Mouse (Mus musculus): ENCODE measurements around the gene Sdad1. TPM values are rescaled to one million over a fixed set of nuclear protein-coding genes. Genes with fewer than 3 reads are reported as not detected.

Gene Sdad1
- polyA plus RNA-seq, 1 experiment from 2014 or later: 31.8 TPM

- H3K9ac ChIP-seq: no peak within 1 kb of the TSS
Observed at GRCm38 (mm10) chr5:92256218-92256617, 54.1 kb downstream of the Sdad1 start, which contains the start of gene Ppef2. Ppef2 (minus strand) TSS chr5:92256278.

GRCm38 (mm10) chr5:92254476-92254875 lies 55.8 kb downstream of the Sdad1 start:
- no peak overlapping the region for H3K9ac ChIP-seq
- 70% methylated on average over 6 of the region's 6 CpGs for WGBS

More at GRCm38 (mm10) chr5:92256218-92256617, 54.1 kb downstream of the Sdad1 start, which contains the start of gene Ppef2:
- Histone ChIP-seq H3K27me3 (replicated peaks) (no peaks in the 10 kb centered on the region), H3K4me3 (no peak within 1 kb of the TSS), H3K36me3 (replicated peaks) (no peaks in the 10 kb centered on the region), H3K4me2 (no peak within 1 kb of the TSS), H3K4me1 (no peaks in the 10 kb centered on the region), H3K27ac (no peak within 1 kb of the TSS), H3K9me3 (no peaks in the 10 kb centered on the region)
- no peak for ATAC-seq (replicated peaks)
- WGBS: 8% methylated on average over 6 of the region's 6 CpGs

GRCm38 (mm10) chr5:92252797-92253343 lies 57.4 kb downstream of the Sdad1 start:
- H3K36me3 ChIP-seq (replicated peaks): no peaks in the 10 kb centered on the region
- peak; percentile 79 for ATAC-seq (replicated peaks)

More at GRCm38 (mm10) chr5:92254476-92254875, 55.8 kb downstream of the Sdad1 start:
- no peak overlapping the region for H3K4me2 ChIP-seq
- H3K27me3 ChIP-seq (replicated peaks): no peaks in the 10 kb centered on the region
- no peak overlapping the region for H3K27ac ChIP-seq
- H3K36me3 ChIP-seq (replicated peaks): no peaks in the 10 kb centered on the region
- H3K4me3 ChIP-seq: no peak overlapping the region
- ATAC-seq (replicated peaks): no peak
- no peaks in the 10 kb centered on the region for H3K4me1 ChIP-seq
- no peaks in the 10 kb centered on the region for H3K9me3 ChIP-seq

GRCm38 (mm10) chr5:92252031-92252430 lies 58.2 kb downstream of the Sdad1 start:
- Histone ChIP-seq H3K4me3 (no peak overlapping the region), H3K27me3 (replicated peaks) (no peaks in the 10 kb centered on the region), H3K4me2 (no peak overlapping the region), H3K9me3 (no peaks in the 10 kb centered on the region), H3K36me3 (replicated peaks) (no peaks in the 10 kb centered on the region), H3K27ac (no peak overlapping the region), H3K9ac (no peak overlapping the region), H3K4me1 (no peaks in the 10 kb centered on the region)
- WGBS: 93% methylated on average over 6 of the region's 6 CpGs
- no peak for ATAC-seq (replicated peaks)

More at GRCm38 (mm10) chr5:92252797-92253343, 57.4 kb downstream of the Sdad1 start:
- H3K4me3 ChIP-seq: peak overlapping the region; percentile 14; the same call in 1 of the 2 replicates
- H3K4me1 ChIP-seq: no peaks in the 10 kb centered on the region
- no peak overlapping the region for H3K27ac ChIP-seq
- H3K27me3 ChIP-seq (replicated peaks): no peaks in the 10 kb centered on the region
- H3K9me3 ChIP-seq: no peaks in the 10 kb centered on the region
- H3K9ac ChIP-seq: no peak overlapping the region
- 16% methylated on average over 18 of the region's 18 CpGs for WGBS
- peak overlapping the region; percentile 44 for H3K4me2 ChIP-seq

GRCm38 (mm10) chr5:92248614-92249013 lies 61.7 kb downstream of the Sdad1 start:
- no peaks in the 10 kb centered on the region for H3K4me1 ChIP-seq
- no peak overlapping the region for H3K27ac ChIP-seq
- H3K36me3 ChIP-seq (replicated peaks): no peaks in the 10 kb centered on the region
- no peaks in the 10 kb centered on the region for H3K27me3 ChIP-seq (replicated peaks)
- H3K4me2 ChIP-seq: no peak overlapping the region
- H3K4me3 ChIP-seq: no peak overlapping the region
- no peak overlapping the region for H3K9ac ChIP-seq
- 85% methylated on average over 11 of the region's 11 CpGs for WGBS
- H3K9me3 ChIP-seq: no peaks in the 10 kb centered on the region
- no peak for ATAC-seq (replicated peaks)

- no peak overlapping the region for H3K27ac ChIP-seq
- H3K4me2 ChIP-seq: no peak overlapping the region
- H3K27me3 ChIP-seq (replicated peaks): no peaks in the 10 kb centered on the region
- no peak overlapping the region for H3K4me3 ChIP-seq
- H3K4me1 ChIP-seq: no peaks in the 10 kb centered on the region
- H3K9ac ChIP-seq: no peak overlapping the region
- H3K36me3 ChIP-seq (replicated peaks): no peaks in the 10 kb centered on the region
- ATAC-seq (replicated peaks): no peak
- WGBS: 90% methylated on average over 9 of the region's 9 CpGs
- no peaks in the 10 kb centered on the region for H3K9me3 ChIP-seq
Observed at GRCm38 (mm10) chr5:92245483-92245882, 64.8 kb downstream of the Sdad1 start.

GRCm38 (mm10) chr5:92244900-92245299 lies 65.4 kb downstream of the Sdad1 start:
- H3K9ac ChIP-seq: no peak overlapping the region
- ATAC-seq (replicated peaks): no peak
- H3K4me3 ChIP-seq: no peak overlapping the region
- WGBS: 100% methylated on average over 2 of the region's 2 CpGs
- no peaks in the 10 kb centered on the region for H3K36me3 ChIP-seq (replicated peaks)
- H3K9me3 ChIP-seq: no peaks in the 10 kb centered on the region
- H3K27ac ChIP-seq: no peak overlapping the region
- H3K4me2 ChIP-seq: no peak overlapping the region
- H3K4me1 ChIP-seq: 0 out of 2 replicates have a peak, but pooled peaks cover under 1% of the 10 kb centered on the region
- H3K27me3 ChIP-seq (replicated peaks): no peaks in the 10 kb centered on the region

- ATAC-seq (replicated peaks): no peak
Observed at GRCm38 (mm10) chr5:92240769-92241168, 69.5 kb downstream of the Sdad1 start.

GRCm38 (mm10) chr5:92239333-92240232 lies 70.7 kb downstream of the Sdad1 start:
- no peak overlapping the region; the same call in 1 of the 2 replicates for H3K27ac ChIP-seq
- H3K36me3 ChIP-seq (replicated peaks): no peaks in the 10 kb centered on the region
- H3K9me3 ChIP-seq: no peaks in the 10 kb centered on the region
- peak; percentile 89 for ATAC-seq (replicated peaks)
- H3K4me2 ChIP-seq: peak overlapping the region; percentile 19
- H3K9ac ChIP-seq: no peak overlapping the region
- H3K4me3 ChIP-seq: no peak overlapping the region
- 0 out of 2 replicates have a peak, but pooled peaks cover 3% of the 10 kb centered on the region for H3K4me1 ChIP-seq
- no peaks in the 10 kb centered on the region for H3K27me3 ChIP-seq (replicated peaks)
- 44% methylated on average over 29 of the region's 29 CpGs for WGBS

More at GRCm38 (mm10) chr5:92240769-92241168, 69.5 kb downstream of the Sdad1 start:
- Histone ChIP-seq H3K27me3 (replicated peaks) (no peaks in the 10 kb centered on the region), H3K36me3 (replicated peaks) (no peaks in the 10 kb centered on the region), H3K4me3 (no peak overlapping the region), H3K27ac (no peak overlapping the region), H3K9me3 (no peaks in the 10 kb centered on the region), H3K4me2 (no peak overlapping the region), H3K9ac (no peak overlapping the region), H3K4me1 (0 out of 2 replicates have a peak, but pooled peaks cover 3% of the 10 kb centered on the region)
- 87% methylated on average over 12 of the region's 12 CpGs for WGBS

- WGBS: 80% methylated on average over 5 of the region's 5 CpGs
- no peak overlapping the region for H3K4me2 ChIP-seq
- no peak for ATAC-seq (replicated peaks)
- no peaks in the 10 kb centered on the region for H3K27me3 ChIP-seq (replicated peaks)
- 0 out of 2 replicates have a peak, but pooled peaks cover 3% of the 10 kb centered on the region for H3K4me1 ChIP-seq
- H3K36me3 ChIP-seq (replicated peaks): no peaks in the 10 kb centered on the region
- H3K9me3 ChIP-seq: no peaks in the 10 kb centered on the region
- no peak overlapping the region for H3K9ac ChIP-seq
- no peak overlapping the region for H3K4me3 ChIP-seq
- H3K27ac ChIP-seq: no peak overlapping the region
Observed at GRCm38 (mm10) chr5:92234939-92235557, 75.2 kb downstream of the Sdad1 start.

All from midbrain, embryonic 15.5 days (tissue).